Mouse (Mus musculus) urinary bladder, postnatal 10 days (tissue): ENCODE measurements around the gene Armcx1.
"Not testable (repeated sequence)": the region's sequence is repeated elsewhere in the genome, so short reads cannot be mapped to it uniquely, and the experiment has no call there.

Experiments used
- DNase-seq: peaks from one replicate; pipeline ENCODE4 v3.0.0; 2022; ENCODE audit warnings: low spot score

The Armcx1 gene

GRCm38 (mm10) chrX:134717752-134718308 is at the start of gene Armcx1:
Armcx1 (plus strand) TSS chrX:134717963.
- DNase-seq = no peak

DNA sequence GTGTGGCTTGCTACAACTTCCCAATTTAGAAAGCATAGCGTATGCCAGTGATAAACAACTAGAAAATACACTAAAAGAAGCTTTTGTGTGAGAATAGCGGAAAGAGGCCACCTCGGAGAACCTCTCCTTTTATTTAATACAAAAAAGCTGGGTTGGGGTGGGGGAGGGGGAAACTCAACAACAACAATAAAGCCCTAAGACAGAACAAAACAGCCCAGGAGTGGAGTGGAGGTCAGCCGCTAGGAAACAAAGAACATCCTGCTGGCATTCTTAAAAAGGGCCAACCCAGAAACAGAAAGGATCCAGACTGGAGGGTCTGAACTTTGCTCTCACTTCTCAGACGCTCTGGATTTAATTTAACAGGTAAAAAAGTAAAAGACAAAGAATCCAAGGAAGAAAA is 42.7 kb upstream of the Armcx1 start:
- no peak for DNase-seq

DNA sequence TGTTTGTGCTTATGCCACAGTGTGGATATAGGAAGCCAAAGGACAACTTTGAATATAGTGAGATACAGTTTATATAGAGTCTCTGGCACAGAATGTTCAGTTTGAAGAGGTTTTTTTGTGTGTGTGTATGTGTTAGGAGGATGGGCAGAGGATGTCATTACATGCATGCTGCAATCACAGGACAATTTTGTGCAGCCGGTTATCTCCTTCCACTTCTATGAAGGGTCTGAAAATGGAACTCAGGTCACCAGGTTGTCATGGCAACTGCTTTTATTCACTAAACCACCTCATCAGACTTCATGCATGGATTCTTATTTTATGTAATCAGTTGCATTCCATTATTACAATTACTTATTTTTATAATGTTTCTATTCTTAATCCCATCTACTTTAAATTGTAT is 41.8 kb upstream of the Armcx1 start:
- no peak for DNase-seq

GRCm38 (mm10) chrX:134684936-134685335 is 32.8 kb upstream of the Armcx1 start:
- DNase-seq = no peak

DNA sequence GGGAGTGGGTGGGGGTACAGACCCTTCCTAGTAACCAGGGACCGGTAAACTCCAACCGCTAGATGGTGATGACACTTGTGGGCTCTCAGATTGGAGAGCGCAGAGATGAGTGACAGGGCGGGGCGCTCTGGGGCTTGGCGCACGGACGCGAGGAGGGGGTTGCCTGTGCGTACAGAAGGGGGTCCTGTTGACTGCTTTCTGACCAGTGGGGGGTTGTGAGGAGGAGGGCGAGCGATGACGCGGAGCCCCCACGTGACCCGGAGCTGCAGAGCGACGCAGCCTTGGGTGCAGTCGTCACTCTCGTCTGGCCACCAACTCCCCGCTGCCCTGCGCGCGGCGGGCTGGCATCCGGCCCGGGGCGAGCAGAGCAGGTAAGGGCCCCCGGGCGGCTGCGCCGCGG is 31.5 kb upstream of the Armcx1 start, which contains the start of gene Armcx4:
Armcx4 (plus strand) TSS at position 253 of the 400 bp plus-strand sequence.
- no peak for DNase-seq

DNA sequence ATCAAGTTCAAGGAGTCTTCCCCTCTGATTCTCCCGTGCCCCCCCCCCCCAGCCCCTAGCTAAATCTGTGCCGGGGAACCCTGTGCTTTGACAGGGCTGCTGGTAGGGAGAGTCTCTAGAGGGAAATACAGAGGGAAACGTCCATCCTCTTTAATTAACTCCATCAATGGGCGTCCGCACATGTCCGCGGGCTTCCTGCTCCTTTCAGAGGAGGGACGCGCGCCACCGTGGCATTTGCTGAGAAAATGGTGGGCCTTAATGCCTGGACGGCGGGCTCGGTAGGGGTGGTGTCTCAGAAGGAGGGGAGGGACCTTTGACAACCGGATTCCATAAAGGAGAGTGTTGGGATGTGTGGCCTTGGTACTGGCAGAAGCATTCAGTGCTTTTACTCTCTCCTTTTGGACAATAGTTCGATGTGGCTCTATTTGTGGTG is 31.0 kb upstream of the Armcx1 start:
- DNase-seq = no peak

GRCm38 (mm10) chrX:134689676-134690075 is 28.1 kb upstream of the Armcx1 start:
- no peak for DNase-seq

DNA sequence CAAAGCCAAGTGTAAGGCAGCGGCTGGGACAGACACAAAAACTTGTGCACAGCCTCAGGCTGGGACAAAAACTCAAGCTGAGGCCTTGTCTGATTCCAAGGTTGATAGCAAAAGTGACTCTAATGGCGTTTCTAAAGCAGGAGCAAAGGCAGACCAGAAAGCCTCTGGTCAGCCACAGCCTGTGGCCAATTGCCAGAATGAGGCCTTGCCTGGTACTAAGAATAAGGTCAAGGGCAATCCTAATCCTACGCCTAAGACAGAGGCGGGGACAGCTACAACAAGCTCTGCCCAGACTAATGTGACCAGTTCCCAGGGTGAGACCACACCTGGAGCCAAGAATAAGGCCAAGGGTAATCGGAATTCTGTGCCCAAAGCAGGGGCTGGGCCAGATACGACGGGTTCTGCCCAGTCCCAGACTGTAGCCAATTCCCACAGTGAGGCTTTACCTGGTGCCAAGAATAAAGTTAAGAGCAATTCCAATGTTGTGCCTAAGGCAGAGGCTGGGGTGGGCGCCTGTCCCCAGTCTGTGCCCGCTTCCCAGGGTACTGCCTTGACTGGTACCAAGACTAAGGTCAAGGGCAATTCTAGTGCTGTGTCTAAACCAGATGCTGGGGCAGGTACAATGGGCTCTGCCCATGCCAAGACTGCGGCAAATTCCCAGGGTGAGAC is 26.8 kb upstream of the Armcx1 start:
- no peak for DNase-seq

GRCm38 (mm10) chrX:134691540-134691935 is 26.2 kb upstream of the Armcx1 start:
- DNase-seq = no peak

DNA sequence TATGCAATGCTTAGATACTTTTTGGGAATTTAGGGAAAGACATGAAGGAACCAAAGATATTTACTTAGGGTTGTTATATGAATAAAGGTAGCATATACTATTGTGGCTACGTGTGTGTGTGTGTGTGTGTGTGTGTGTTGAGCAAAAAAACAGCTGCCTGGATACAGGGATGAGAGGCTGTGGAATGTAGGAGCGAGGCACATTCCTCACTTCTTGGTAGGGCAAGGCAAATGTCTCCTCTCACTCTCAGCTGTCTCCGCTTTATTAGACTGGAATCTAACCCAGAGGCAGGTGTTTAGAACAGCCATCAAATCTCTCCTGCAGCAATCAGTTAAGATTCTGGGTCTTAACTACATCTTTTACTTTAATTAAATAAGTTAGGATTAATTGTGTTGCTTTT is 900 bp upstream of the Armcx1 start:
- no peak for DNase-seq

GRCm38 (mm10) chrX:134718524-134718923 is 761 bp downstream of the Armcx1 start:
- DNase-seq = no peak

DNA sequence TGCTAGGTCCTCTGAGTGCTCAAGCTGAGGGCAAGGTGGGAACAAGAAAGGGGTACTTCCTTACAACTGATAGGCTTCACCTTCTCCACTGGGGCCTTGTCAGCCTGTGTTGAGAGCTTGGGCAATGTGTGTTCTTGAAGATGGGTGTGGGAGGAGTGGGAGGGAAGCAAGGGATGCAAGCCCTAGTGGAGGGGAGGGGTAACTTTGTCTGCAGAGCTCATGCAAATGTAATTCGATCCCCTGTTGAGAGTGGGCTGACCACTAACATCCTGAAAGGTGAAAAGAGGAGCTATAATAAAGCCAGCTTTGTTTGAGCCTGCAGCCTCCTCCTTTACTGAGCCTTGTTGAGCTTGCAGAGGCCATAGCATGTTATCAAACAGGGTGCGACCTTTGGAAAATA is 6.0 kb downstream of the Armcx1 start:
- DNase-seq = not testable (repeated sequence)

DNA sequence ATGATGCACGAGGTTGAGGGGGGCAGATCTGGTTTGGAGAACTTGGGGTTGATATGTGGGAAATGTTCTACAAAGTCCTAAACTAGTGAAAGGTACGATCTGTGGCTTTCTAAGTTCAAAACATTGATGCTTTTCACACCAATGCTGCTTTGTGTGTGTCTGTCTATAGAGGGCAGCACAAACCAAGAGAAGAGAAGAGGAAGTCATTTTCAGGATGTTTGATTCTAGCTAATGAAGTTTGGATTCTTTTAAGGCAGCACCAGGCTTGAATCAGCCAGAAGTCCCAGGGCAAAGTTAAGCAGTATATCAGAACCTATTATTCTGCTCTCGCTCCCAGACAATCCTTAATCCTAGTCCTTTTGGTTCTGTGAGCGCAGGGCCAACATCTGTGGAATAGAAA is 12.0 kb downstream of the Armcx1 start:
- DNase-seq = no peak

GRCm38 (mm10) chrX:134737796-134738195 is 20.0 kb downstream of the Armcx1 start:
- no peak for DNase-seq

DNA sequence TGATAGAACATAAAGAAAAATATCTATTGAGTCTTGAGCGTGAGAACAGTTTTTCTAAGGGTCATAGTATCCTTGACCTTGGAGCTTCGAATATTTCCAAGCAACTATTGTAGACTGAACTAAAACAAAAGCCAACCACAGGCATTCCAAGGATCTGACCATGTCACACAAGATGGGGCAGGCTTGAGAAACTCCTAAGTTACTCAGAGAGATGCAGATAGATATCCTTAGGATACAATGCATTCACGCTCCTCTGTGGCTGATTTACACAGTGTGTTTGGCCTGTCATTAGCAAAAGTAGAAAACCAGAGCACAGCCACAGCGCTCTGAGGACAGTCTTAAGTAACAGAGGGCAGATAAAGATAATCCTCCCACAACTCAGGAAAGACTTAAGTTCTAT is 21.4 kb downstream of the Armcx1 start:
- no peak for DNase-seq

DNA sequence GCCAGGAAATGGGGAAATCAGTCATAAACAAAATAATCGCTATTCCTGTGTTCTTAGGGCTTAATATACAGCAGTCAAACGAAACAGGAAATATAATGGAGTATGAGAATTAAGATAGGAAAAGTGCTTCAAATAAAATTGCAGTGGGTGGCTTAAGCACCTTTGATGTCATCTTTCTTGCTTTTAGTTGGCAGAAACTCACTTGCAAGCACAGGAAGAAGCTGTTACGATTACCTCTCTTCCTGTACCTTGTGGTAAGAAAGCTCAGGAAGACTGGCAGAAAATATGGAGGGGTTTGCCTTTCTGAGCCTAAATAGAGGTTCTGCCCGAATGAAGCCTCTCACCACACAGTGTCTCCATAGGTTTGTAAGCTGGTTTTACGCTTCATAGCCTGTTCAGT is 24.1 kb downstream of the Armcx1 start:
- DNase-seq = no peak

DNA sequence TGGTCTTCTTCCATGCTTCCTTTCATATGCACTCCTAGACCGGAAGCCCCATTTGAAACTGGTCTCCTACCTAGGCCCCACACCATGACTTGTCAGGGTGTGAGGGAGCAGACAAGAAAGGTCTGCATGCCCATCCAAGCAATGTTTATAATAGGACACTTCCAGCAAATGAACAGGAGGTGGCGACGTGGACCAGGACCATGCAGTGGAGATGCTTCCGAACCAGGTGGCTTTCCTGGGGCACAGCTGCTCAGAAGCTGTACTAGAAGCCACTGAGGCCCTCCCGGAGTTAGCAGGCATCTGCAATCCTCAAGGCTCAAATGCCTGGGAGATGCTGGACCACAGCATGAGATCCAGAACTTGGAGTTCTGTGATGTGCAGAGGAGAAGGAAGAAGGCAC is 28.7 kb downstream of the Armcx1 start:
- no peak for DNase-seq

DNA sequence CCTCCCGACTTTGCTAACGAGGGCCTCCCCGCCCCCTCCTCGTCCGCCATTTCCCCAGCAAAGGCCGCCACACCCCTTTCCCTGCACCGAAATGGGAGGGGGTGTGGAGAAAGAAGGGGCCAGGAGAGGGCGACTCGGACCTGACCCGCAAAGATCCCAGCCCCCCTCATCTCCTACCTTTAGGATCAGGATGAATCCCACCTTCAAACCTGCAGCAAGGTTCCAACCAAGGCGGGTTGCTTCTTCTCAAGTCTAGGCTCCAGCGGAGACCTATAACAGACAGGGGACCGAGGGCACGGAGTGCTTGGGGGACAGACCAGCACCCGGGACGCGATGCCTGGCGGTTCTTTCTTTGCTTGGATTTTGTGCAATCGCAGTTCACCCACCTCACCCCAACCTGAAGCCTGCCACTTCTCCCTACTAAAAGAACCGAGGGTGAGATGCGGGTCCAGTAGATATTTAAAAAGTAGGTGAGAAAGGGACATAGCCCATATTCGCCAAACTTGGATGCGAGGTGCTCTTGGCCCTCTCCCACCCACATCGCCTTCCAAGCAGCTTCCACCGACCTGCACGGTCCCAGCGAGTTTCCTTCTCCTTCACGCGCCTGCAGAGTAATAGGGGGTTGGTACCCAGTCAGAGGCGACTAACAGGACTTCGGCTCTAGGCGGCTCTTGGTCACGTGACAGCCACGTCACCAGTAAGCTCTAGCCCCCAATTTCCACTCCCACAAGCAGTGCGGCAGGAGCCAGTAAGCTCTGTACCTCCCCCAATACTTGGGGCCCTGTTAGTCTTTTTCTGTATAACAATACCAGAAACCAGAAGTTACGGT is 33.2 kb downstream of the Armcx1 start, which contains the start of gene Armcx6:
Armcx6 (minus strand) TSS at position 654 of the 829 bp plus-strand sequence.
- no peak for DNase-seq

- no peak for DNase-seq
These were observed 34.1 kb downstream of the Armcx1 start for GRCm38 (mm10) chrX:134751910-134752309.

DNA sequence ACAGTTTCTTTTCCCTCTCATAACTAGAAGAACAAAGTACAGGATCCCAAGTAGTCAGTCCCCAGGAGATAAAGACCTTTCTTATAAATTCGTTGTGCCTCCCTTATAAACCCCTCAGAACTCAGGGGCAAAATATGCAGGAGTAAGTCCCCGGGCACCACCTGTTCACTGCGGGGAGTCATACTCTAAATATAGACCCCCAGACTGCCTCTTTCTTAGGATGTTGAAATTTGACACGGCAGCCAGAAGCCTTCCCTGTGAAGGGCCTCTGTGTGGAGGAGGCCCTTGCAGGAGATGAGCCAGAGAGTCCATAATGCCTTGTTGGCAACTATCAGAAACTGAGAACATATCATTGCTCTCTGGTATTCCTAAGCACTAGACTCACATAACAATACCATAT is 34.8 kb downstream of the Armcx1 start:
- DNase-seq = no peak

- no peak for DNase-seq
These were observed 38.9 kb downstream of the Armcx1 start, which contains the start of gene Armcx3 for GRCm38 (mm10) chrX:134756434-134757292. Armcx3 (plus strand) TSS chrX:134756595.
